Mouse (Mus musculus) hindbrain, embryonic 10.5 days (tissue): Measurements from ENCODE around the gene Wnt10a. TPM values are rescaled to one million over a fixed set of nuclear protein-coding genes. Genes with fewer than 3 reads are reported as not detected.
A peak's percentile ranks its signal among the peaks of the same experiment; 100 is the strongest.

Experiments
- DNase-seq: peaks from one replicate; pipeline ENCODE4 v3.0.0-alpha.2; 2017; ENCODE audit warnings: low spot score
- H3K27ac ChIP-seq: fragments of 300-500 bp; sonication (generic); 2 replicates; pipeline ENCODE4 v1.5.1; 2016; ENCODE audit warnings: mild to moderate bottlenecking, moderate library complexity
- H3K27me3 ChIP-seq: fragments of 300-500 bp; sonication (generic); 2 replicates; pipeline ENCODE4 v1.6.1; 2016; ENCODE audit warnings: mild to moderate bottlenecking; ENCODE audit not compliant: poor library complexity, insufficient read depth, severe bottlenecking
- H3K36me3 ChIP-seq: fragments of 300-500 bp; sonication (generic); 2 replicates; pipeline ENCODE4 v1.6.1; 2016; ENCODE audit warnings: mild to moderate bottlenecking, moderate library complexity
- H3K4me1 ChIP-seq: fragments of 300-500 bp; sonication (generic); replicated peaks from 2 replicates; pipeline ENCODE4 v1.6.1; 2016; ENCODE audit warnings: mild to moderate bottlenecking
- H3K4me3 ChIP-seq: fragments of 300-500 bp; sonication (generic); 2 replicates; pipeline ENCODE4 v1.5.1; 2016; ENCODE audit warnings: mild to moderate bottlenecking, moderate library complexity
- H3K9me3 ChIP-seq: fragments of 300-500 bp; sonication (generic); 2 replicates; pipeline ENCODE4 v1.6.1; 2016; ENCODE audit warnings: mild to moderate bottlenecking, moderate library complexity
- WGBS: fragments of 180-500 bp; shearing (Covaris S2); methylation state at CpG from one replicate; pipeline ENCODE4 v1.1.7; 2016; 5-methylcytosine and 5-hydroxymethylcytosine counted together
- polyA plus RNA-seq: library from polyadenylated mRNA; unstranded; fragments of >200 nt; fragmentation: Nextera tagmentation; extraction: Ambion mirVana; gene quantifications from 2 replicates; pipeline ENCODE4 v1.2.1, GENCODE M21; 2016

The Wnt10a gene
- polyA plus RNA-seq, 1 experiment from 2014 or later = 1.6 TPM

DNA sequence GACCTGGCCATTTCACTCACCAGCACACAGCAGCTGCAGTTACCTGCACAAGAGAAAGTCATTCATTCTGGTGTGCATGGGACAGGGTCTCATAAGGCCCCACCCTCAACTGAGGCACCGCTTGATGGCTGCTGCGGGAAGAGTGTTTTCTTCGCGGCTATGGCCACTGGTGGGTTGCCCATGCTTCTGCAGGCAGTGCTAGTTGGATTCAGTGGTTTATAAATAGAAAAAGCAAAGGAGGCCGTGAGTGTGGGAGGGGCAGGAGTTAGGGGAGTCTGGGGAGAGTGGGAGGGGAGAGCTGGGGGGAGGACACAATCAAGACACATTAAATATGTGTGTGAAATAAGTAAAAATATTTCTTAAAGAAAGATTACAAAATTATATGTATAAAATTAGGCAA lies 51.8 kb downstream of the Wnt10a start:
- peaks cover 4% of the 10 kb centered on the region; the same call in 1 of the 2 replicates for H3K4me1 ChIP-seq
- 83% methylated on average over 5 of the region's 5 CpGs for WGBS
- no peak overlapping the region for H3K4me3 ChIP-seq
- no peaks in the 10 kb centered on the region for H3K36me3 ChIP-seq
- DNase-seq = no peak
- no peak overlapping the region for H3K27ac ChIP-seq
- H3K27me3 ChIP-seq = peaks cover 4% of the 10 kb centered on the region; the same call in 1 of the 2 replicates
- no peaks in the 10 kb centered on the region for H3K9me3 ChIP-seq

DNA sequence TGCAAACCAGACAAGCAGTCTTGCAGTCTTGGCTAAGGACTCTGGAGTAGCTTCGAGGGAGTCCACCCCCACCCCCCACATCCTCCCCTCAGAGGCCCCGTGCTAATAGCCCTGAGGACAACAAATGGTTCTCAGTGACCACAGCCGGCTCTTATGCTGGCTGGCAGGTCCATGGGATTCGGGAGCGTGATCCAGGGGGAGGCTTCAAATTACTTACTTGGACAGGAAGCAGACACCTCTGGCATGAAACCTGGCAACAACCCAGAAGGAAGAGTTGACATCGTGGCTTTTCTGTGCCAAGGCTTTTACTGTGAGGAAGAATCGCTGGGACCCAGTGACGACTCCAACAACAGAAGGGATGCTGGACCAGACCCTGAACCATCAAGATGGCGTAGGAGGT lies 55.0 kb downstream of the Wnt10a start:
- Histone ChIP-seq H3K27ac (no peak overlapping the region), H3K4me3 (no peak overlapping the region), H3K4me1 (peaks cover 18% of the 10 kb centered on the region), H3K36me3 (no peaks in the 10 kb centered on the region), H3K27me3 (peaks cover 25% of the 10 kb centered on the region), H3K9me3 (no peaks in the 10 kb centered on the region)
- 53% methylated on average over 9 of the region's 9 CpGs for WGBS
- no peak for DNase-seq

DNA sequence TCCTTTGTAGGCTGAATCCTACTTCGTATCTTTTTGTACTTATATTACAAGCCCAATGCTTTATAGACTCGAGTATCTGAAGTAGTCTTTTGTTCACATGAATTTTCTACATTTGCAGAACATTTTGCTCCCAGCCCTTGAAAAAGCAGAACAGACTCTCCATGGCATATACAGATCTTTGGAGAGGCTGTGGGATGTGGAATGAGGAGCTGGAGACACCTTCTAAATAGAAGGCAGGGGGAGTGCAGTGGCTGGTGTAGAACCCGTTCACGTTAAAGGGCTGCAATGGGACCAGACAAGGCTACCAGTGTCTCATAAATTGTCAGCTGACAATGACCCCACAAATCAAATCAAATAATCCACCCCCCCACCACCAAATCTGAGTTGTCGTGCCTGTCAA lies 57.6 kb downstream of the Wnt10a start:
- Histone ChIP-seq H3K36me3 (no peaks in the 10 kb centered on the region), H3K4me1 (peaks cover 43% of the 10 kb centered on the region), H3K4me3 (no peak overlapping the region), H3K27ac (no peak overlapping the region), H3K27me3 (peaks cover 46% of the 10 kb centered on the region), H3K9me3 (no peaks in the 10 kb centered on the region)
- WGBS = 69% methylated on average over 5 of the region's 5 CpGs
- DNase-seq = no peak

DNA sequence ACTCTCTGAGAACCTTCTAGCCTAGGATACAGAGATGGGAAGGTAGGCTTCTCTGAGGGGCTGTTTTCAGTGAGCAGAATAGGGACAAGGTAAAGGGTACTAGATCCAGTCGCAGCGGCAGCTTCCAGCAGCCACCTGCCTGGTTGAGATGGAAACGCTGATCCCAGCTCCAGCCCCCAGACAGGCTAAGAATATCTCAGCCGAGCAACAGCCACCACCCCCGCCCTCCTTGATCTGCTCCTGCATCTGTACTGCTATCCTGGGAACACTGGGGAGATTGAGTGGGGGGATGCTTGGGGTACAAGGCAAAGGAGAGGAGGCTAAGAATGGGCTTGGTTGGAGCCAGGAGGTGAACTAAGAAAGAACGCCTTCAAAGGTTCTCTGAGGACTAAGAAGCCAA lies 58.9 kb downstream of the Wnt10a start:
- Histone ChIP-seq H3K4me1 (peaks cover 56% of the 10 kb centered on the region), H3K27me3 (peaks cover 57% of the 10 kb centered on the region), H3K9me3 (no peaks in the 10 kb centered on the region), H3K27ac (peak overlapping the region; percentile 31; the same call in 1 of the 2 replicates), H3K4me3 (no peak overlapping the region), H3K36me3 (no peaks in the 10 kb centered on the region)
- no peak for DNase-seq
- WGBS = 28% methylated on average over 6 of the region's 6 CpGs

DNA sequence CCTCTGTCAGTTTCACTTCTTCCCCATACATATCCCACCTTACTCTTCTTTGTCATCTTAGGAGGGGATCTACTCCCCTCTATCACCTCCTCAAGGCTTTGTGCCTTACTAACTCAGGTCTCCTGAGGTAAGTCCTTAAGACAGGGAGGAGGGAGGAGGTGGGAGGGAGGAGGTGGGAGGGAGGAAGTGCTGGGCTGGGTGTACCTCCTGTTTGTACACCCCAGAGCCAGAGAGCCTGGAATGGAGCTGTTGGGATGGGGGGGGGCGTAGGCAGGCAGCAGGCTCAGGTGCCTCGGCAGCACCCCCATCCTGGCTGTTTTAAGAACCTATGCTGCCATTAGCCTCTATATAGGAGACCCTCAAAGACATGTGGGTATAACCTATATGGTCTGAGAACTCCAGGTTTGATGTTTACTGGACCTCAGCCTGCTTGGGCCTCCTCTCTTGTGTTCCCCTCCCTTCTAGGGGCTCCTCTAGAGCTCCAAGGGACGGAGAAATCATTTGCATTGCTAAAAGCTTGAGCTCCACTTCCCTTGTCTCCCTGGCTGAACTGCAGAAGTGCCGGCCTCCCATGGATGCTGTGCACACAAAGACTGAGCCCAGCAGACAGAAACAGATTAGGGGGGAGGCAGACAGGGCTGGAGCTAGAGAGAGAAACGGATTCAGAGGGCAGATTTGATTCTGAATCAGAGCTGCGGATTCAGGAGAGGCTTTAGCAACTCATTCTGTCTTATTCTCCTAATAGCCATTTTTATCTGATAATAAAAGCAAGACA lies 59.9 kb downstream of the Wnt10a start:
- H3K36me3 ChIP-seq = no peaks in the 10 kb centered on the region
- peaks cover 67% of the 10 kb centered on the region for H3K27me3 ChIP-seq
- peak overlapping the region; percentile 87 for H3K27ac ChIP-seq
- peaks cover 64% of the 10 kb centered on the region for H3K4me1 ChIP-seq
- DNase-seq = peak; percentile 56
- no peaks in the 10 kb centered on the region for H3K9me3 ChIP-seq
- WGBS = 10% methylated on average over 6 of the region's 6 CpGs
- peak overlapping the region; percentile 21 for H3K4me3 ChIP-seq

Other genes starting within 250 kb of the Wnt10a start
- 1.1 and 1.3 TPM in 2 replicates for gene Plcd4, start 248.6 kb upstream of the Wnt10a start, polyA plus RNA-seq
- gene Usp37, start 247.2 kb upstream of the Wnt10a start, polyA plus RNA-seq = 34.0 and 45.5 TPM in 2 replicates
- 8.7 and 9.6 TPM in 2 replicates for gene Zfp142, start 203.3 kb upstream of the Wnt10a start, polyA plus RNA-seq
- 17.4 and 19.4 TPM in 2 replicates for gene Bcs1l, start 203.2 kb upstream of the Wnt10a start, polyA plus RNA-seq
- gene Rnf25, start 190.1 kb upstream of the Wnt10a start, polyA plus RNA-seq = 33.0 and 37.2 TPM in 2 replicates
- 15.3 and 21.8 TPM in 2 replicates for gene Stk36, start 190.1 kb upstream of the Wnt10a start, polyA plus RNA-seq
- gene Ttll4, start 129.8 kb upstream of the Wnt10a start, polyA plus RNA-seq = 35.7 and 48.5 TPM in 2 replicates
- gene Cyp27a1, start 77.9 kb upstream of the Wnt10a start, polyA plus RNA-seq = 7.4 and 8.4 TPM in 2 replicates
- gene Prkag3, start 42.3 kb upstream of the Wnt10a start, polyA plus RNA-seq = 0.12 TPM in 1 of 2 replicates, not detected in the other
- gene Wnt6, start 19.6 kb upstream of the Wnt10a start, polyA plus RNA-seq = 15.5 and 18.2 TPM in 2 replicates
- gene Cdk5r2, start 63.4 kb downstream of the Wnt10a start, polyA plus RNA-seq = 0.96 and 2.6 TPM in 2 replicates
- gene Fev, start 93.9 kb downstream of the Wnt10a start, polyA plus RNA-seq = 0.25 and 0.89 TPM in 2 replicates
- gene Cryba2, start 101.6 kb downstream of the Wnt10a start, polyA plus RNA-seq = not detected in 2 replicates
- gene Cfap65, start 144.1 kb downstream of the Wnt10a start, polyA plus RNA-seq = 0.50 and 1.7 TPM in 2 replicates
- gene Ihh, start 160.2 kb downstream of the Wnt10a start, polyA plus RNA-seq = 0.12 TPM in 2 replicates